Mouse (Mus musculus) kidney, postnatal 0 days (tissue): ENCODE measurements around the gene Atp6ap1l. TPM values are rescaled to one million over a fixed set of nuclear protein-coding genes. Genes with fewer than 3 reads are reported as not detected.

Experiments used
- ATAC-seq: fragments of 200-750 bp; cut with Nextera tagmentation; replicated peaks from 2 replicates; pipeline ENCODE4 v1.8.0; 2017; ENCODE audit warnings: low read depth, moderate number of reproducible peaks, moderate TSS enrichment, moderate library complexity; ENCODE audit not compliant: low FRiP score
- DNase-seq: peaks from one replicate; pipeline ENCODE4 v3.0.0-alpha.2; 2016; ENCODE audit warnings: low spot score
- H3K27ac ChIP-seq: fragments of 300-500 bp; sonication (generic); 2 replicates; pipeline ENCODE4 v1.5.1; 2014; ENCODE audit warnings: mild to moderate bottlenecking
- H3K27me3 ChIP-seq: fragments of 300-500 bp; sonication (generic); 2 replicates; pipeline ENCODE4 v1.6.1; 2014; ENCODE audit warnings: low read length, mixed read lengths; ENCODE audit not compliant: insufficient read depth
- H3K36me3 ChIP-seq: fragments of 300-500 bp; sonication (generic); 2 replicates; pipeline ENCODE4 v1.6.1; 2014; ENCODE audit warnings: low read length, mixed read lengths; ENCODE audit not compliant: insufficient read depth
- H3K4me1 ChIP-seq: fragments of 300-500 bp; sonication (generic); replicated peaks from 2 replicates; pipeline ENCODE4 v1.6.1; 2014; ENCODE audit warnings: antibody characterized with exemption, low read length, mixed read lengths; ENCODE audit not compliant: insufficient read depth
- H3K4me2 ChIP-seq: fragments of 300-500 bp; sonication (generic); 2 replicates; pipeline ENCODE4 v1.6.1; 2014; ENCODE audit warnings: mild to moderate bottlenecking, low read length, moderate library complexity, mixed read lengths
- H3K4me3 ChIP-seq: fragments of 300-500 bp; sonication (generic); replicated peaks from 2 replicates; pipeline ENCODE4 v1.5.1; 2014; ENCODE audit warnings: low read depth, low read length
- H3K9ac ChIP-seq: fragments of 300-500 bp; sonication (generic); 2 replicates; pipeline ENCODE4 v1.6.1; 2014; ENCODE audit warnings: low read depth, low read length
- H3K9me3 ChIP-seq: fragments of 300-500 bp; sonication (generic); replicated peaks from 2 replicates; pipeline ENCODE4 v1.6.1; 2016; ENCODE audit warnings: low read length, inconsistent platforms, mixed read lengths
- CTCF ChIP-seq: IDR thresholded peaks from 2 replicates; pipeline ENCODE4 v1.5.1; 2016; ENCODE audit warnings: antibody characterized with exemption, low read depth, mild to moderate bottlenecking, moderate library complexity
- WGBS: fragments of 180-500 bp; shearing (Covaris S2); extraction: QIAGEN DNeasy Blood & Tissue Kit; methylation state at CpG from one replicate; pipeline ENCODE4 v1.1.7; 2014; 5-methylcytosine and 5-hydroxymethylcytosine counted together
- polyA plus RNA-seq: library from polyadenylated mRNA; unstranded; fragments of >200 nt; fragmentation: Nextera tagmentation; extraction: Ambion mirVana; gene quantifications from 2 replicates; pipeline ENCODE4 v1.2.1, GENCODE M21; 2015

Atp6ap1l gene
- polyA plus RNA-seq, 1 experiment from 2014 or later: 0.21 TPM

DNA sequence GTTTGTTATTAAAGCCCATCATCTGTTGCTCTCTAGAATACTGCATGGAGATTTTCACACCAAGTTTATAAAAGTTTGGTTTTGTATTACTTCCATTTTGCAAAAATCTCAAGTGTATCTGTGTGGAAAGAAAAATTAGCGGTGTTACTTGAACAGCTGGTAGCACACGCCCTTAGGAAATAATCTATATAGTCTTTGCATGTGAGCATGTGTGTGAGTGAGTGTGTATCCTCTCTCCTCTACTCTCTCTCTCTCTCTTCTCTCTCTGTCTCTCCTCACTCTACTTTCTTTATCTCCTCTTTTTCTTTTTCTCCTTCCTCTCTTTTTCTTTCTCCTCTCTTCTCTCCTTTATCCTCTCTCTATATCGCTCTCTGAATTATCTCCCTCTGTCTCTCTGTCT is 61.7 kb downstream of the Atp6ap1l start:
- no peaks in the 10 kb centered on the region for H3K9me3 ChIP-seq
- DNase-seq (no peak), ATAC-seq (no peak)
- no peak overlapping the region for H3K9ac ChIP-seq
- no peak overlapping the region for H3K4me3 ChIP-seq
- H3K4me2 ChIP-seq: no peak overlapping the region
- no peak overlapping the region for H3K27ac ChIP-seq
- no peaks in the 10 kb centered on the region for H3K4me1 ChIP-seq
- 94% methylated on average over 3 of the region's 3 CpGs for WGBS
- no peaks in the 10 kb centered on the region for H3K27me3 ChIP-seq
- no peaks in the 10 kb centered on the region for H3K36me3 ChIP-seq
- no peak for TF ChIP-seq CTCF

DNA sequence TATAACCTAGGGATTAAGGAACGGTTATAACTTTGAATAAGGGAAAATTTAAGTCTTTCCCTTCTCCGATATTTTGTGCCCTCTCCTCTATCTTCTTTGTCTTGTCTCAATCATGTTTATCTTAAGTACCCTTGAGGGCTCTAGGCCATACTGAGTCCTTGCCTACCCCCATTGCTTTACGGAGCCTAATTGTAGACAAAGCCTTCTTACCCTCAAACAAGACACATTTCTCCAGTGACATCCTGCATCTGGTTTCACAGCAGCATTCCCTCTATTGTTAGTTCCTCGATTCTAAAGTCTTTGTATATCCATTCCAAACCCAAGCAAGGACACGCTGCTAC is 64.0 kb downstream of the Atp6ap1l start:
- ATAC-seq: peak; percentile 29; the same call in 1 of the 2 replicates
- Histone ChIP-seq H3K4me2 (no peak overlapping the region), H3K27ac (no peak overlapping the region), H3K9ac (no peak overlapping the region), H3K36me3 (no peaks in the 10 kb centered on the region), H3K4me1 (no peaks in the 10 kb centered on the region), H3K9me3 (no peaks in the 10 kb centered on the region), H3K27me3 (no peaks in the 10 kb centered on the region), H3K4me3 (no peak overlapping the region)
- TF ChIP-seq CTCF: no peak; the same call in 1 of the 2 replicates
- WGBS: 47% methylated on average over 5 of the region's 5 CpGs
- DNase-seq: no peak

DNA sequence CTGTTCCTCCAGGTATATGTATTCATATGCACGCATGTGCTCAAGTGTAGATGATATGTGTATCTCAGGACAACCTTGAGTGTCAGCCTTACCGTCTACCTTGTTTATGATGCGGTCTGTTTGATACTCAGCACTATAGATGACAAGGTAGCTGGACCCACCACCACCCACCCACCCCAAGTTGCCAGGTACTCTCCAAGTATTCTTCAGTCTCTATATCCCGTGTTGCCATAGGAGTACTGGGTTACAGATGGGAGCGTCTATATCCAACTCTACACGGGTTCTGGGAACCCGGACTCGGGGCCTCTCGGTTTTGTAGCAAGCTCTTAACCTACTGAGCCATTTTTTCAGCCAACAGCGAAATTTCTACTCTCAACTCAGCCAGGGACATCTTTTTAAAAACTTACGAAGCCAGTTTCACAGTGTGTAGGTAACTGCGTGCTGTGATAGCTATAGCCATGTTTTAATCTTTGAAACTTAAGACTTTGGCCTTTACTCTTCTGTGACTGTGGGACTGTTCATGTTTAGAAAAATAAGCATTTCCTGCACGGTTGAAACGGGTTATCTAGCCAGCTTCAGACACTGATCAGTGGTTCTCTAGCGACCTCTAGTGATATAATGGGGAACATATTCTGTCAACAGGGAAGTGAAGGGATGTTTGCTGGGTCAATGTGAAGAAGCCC is 64.5 kb downstream of the Atp6ap1l start:
- no peaks in the 10 kb centered on the region for H3K9me3 ChIP-seq
- no peak overlapping the region for H3K9ac ChIP-seq
- TF ChIP-seq CTCF: peak; percentile 98
- ATAC-seq (peak; percentile 79), DNase-seq (peak; percentile 90)
- H3K4me3 ChIP-seq: no peak overlapping the region
- H3K27ac ChIP-seq: no peak overlapping the region
- 30% methylated on average over 15 of the region's 15 CpGs for whole genome bisulfite sequencing
- no peaks in the 10 kb centered on the region for H3K36me3 ChIP-seq
- H3K4me2 ChIP-seq: peak overlapping the region; percentile 25; the same call in 1 of the 2 replicates
- H3K4me1 ChIP-seq: no peaks in the 10 kb centered on the region
- H3K27me3 ChIP-seq: no peaks in the 10 kb centered on the region

DNA sequence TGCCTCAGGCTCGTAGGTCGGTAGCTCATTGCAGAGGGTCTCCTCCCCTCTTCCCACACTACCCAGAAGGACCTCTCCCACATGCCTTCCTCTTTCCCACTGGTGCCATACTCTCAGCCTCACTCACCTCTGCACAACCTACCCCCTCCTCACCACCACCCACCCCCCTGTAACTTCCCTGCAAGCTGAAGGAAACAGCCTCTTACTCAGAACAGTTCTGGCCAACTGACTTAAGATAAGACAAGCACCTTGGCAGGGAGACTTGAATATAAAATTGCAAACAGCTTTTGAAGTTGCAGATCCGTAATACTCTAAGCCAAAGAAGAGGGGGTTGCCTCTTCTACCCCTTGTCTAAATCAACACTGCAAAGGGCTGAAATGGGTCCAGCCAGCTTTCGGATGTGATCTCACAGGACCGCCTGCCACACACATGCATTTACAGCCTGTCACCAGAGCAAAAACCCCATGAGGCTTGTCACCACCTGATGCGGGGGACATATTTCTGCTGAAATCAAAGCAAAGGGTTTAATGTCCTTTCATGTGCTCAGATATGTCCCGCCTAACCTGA is 71.4 kb downstream of the Atp6ap1l start:
- no peaks in the 10 kb centered on the region for H3K4me1 ChIP-seq
- no peak overlapping the region for H3K4me3 ChIP-seq
- ATAC-seq (no peak), DNase-seq (no peak)
- no peaks in the 10 kb centered on the region for H3K27me3 ChIP-seq
- 70% methylated on average over 7 of the region's 7 CpGs for whole genome bisulfite sequencing
- H3K9me3 ChIP-seq: no peaks in the 10 kb centered on the region
- H3K4me2 ChIP-seq: no peak overlapping the region
- no peak for TF ChIP-seq CTCF
- H3K27ac ChIP-seq: no peak overlapping the region
- H3K9ac ChIP-seq: no peak overlapping the region
- H3K36me3 ChIP-seq: no peaks in the 10 kb centered on the region

Other genes starting within 250 kb of the Atp6ap1l start
- 334 and 356 TPM in 2 replicates for gene Rps23, start 17.6 kb upstream of the Atp6ap1l start, polyA plus RNA-seq